Mouse (Mus musculus) midbrain, postnatal 0 days (tissue): Measurements from ENCODE around the gene Ttc7b. TPM values are rescaled to one million over a fixed set of nuclear protein-coding genes. Genes with fewer than 3 reads are reported as not detected.

Source experiments
- ATAC-seq: fragments of 200-750 bp; cut with Nextera tagmentation; 2 replicates; pipeline ENCODE4 v1.8.0; 2017; ENCODE audit warnings: moderate number of reproducible peaks, mild to moderate bottlenecking, moderate TSS enrichment, moderate library complexity; ENCODE audit not compliant: low FRiP score
- DNase-seq: peaks from one replicate; pipeline ENCODE4 v3.0.0-alpha.2; 2015; ENCODE audit warnings: low spot score
- H3K27ac ChIP-seq: fragments of 300-500 bp; sonication (generic); 2 replicates; pipeline ENCODE4 v1.5.1; 2014; ENCODE audit warnings: low read depth, mild to moderate bottlenecking, low read length, mixed read lengths
- H3K27me3 ChIP-seq: fragments of 300-500 bp; sonication (generic); 2 replicates; pipeline ENCODE4 v1.6.1; 2014; ENCODE audit warnings: low read length, control low read depth, mixed read lengths; ENCODE audit not compliant: insufficient read depth
- H3K36me3 ChIP-seq: fragments of 300-500 bp; sonication (generic); 2 replicates; pipeline ENCODE4 v1.6.1; 2014; ENCODE audit warnings: low read length, control low read depth, mixed read lengths; ENCODE audit not compliant: insufficient read depth
- H3K4me1 ChIP-seq: fragments of 300-500 bp; sonication (generic); 2 replicates; pipeline ENCODE4 v1.6.1; 2014; ENCODE audit warnings: mild to moderate bottlenecking, control low read depth, antibody characterized with exemption, low read length, mixed read lengths; ENCODE audit not compliant: insufficient read depth
- H3K4me2 ChIP-seq: fragments of 300-500 bp; sonication (generic); 2 replicates; pipeline ENCODE4 v1.6.1; 2014; ENCODE audit warnings: low read depth, mild to moderate bottlenecking, low read length, mixed read lengths; ENCODE audit not compliant: poor library complexity, severe bottlenecking
- H3K4me3 ChIP-seq: fragments of 300-500 bp; sonication (generic); 2 replicates; pipeline ENCODE4 v1.5.1; 2014; ENCODE audit warnings: low read depth, mild to moderate bottlenecking, low read length, moderate library complexity
- H3K9ac ChIP-seq: fragments of 300-500 bp; sonication (generic); replicated peaks from 2 replicates; pipeline ENCODE4 v1.6.1; 2014; ENCODE audit warnings: mild to moderate bottlenecking, low read length, moderate library complexity, mixed read lengths; ENCODE audit not compliant: poor library complexity, severe bottlenecking
- H3K9me3 ChIP-seq: fragments of 300-500 bp; sonication (generic); 2 replicates; pipeline ENCODE4 v1.6.1; 2016; ENCODE audit warnings: low read length, control low read depth
- CTCF ChIP-seq: IDR thresholded peaks from 2 replicates; pipeline ENCODE4 v1.5.1; 2016; ENCODE audit warnings: antibody characterized with exemption, mild to moderate bottlenecking
- WGBS: fragments of 180-500 bp; shearing (Covaris S2); extraction: QIAGEN DNeasy Blood & Tissue Kit; methylation state at CpG from one replicate; pipeline ENCODE4 v1.1.7; 2014; 5-methylcytosine and 5-hydroxymethylcytosine counted together
- polyA plus RNA-seq: library from polyadenylated mRNA; unstranded; fragments of >200 nt; fragmentation: Nextera tagmentation; extraction: Ambion mirVana; gene quantifications from 2 replicates; pipeline ENCODE4 v1.2.1, GENCODE M21; 2015
- total RNA-seq: library from RNA; depleted of rRNA; stranded (reverse); fragments of >200 nt; gene quantifications from 2 replicates; pipeline ENCODE4 v1.2.3, GENCODE M21; 2014

Gene Ttc7b
- total and polyA plus RNA-seq, 2 experiments from 2014 or later = 8.7 to 38.9 TPM

GRCm38 (mm10) chr12:100269967-100270662 is 250.5 kb downstream of the Ttc7b start:
- ATAC-seq (no peak), DNase-seq (no peak)
- TF ChIP-seq CTCF = no peak
- Histone ChIP-seq H3K36me3 (no peaks in the 10 kb centered on the region), H3K4me1 (peaks cover 19% of the 10 kb centered on the region), H3K9me3 (no peaks in the 10 kb centered on the region), H3K27ac (no peak overlapping the region), H3K9ac (no peak overlapping the region), H3K4me2 (no peak overlapping the region), H3K27me3 (no peaks in the 10 kb centered on the region), H3K4me3 (no peak overlapping the region)
- 86% methylated on average over 9 of the region's 9 CpGs for WGBS

GRCm38 (mm10) chr12:100268011-100268410 is 252.6 kb downstream of the Ttc7b start:
- WGBS = 18% methylated on average over 6 of the region's 6 CpGs
- DNase-seq (peak; percentile 62), ATAC-seq (no peak)
- no peaks in the 10 kb centered on the region for H3K9me3 ChIP-seq
- H3K27ac ChIP-seq = no peak overlapping the region
- peaks cover 23% of the 10 kb centered on the region for H3K4me1 ChIP-seq
- H3K4me3 ChIP-seq = no peak overlapping the region
- TF ChIP-seq CTCF = no peak
- H3K27me3 ChIP-seq = no peaks in the 10 kb centered on the region
- H3K36me3 ChIP-seq = no peaks in the 10 kb centered on the region
- H3K4me2 ChIP-seq = no peak overlapping the region
- H3K9ac ChIP-seq = no peak overlapping the region

GRCm38 (mm10) chr12:100265546-100266309 is 254.9 kb downstream of the Ttc7b start:
- Histone ChIP-seq H3K36me3 (no peaks in the 10 kb centered on the region), H3K9ac (no peak overlapping the region), H3K4me2 (no peak overlapping the region), H3K27ac (peak overlapping the region; percentile 74), H3K4me3 (no peak overlapping the region), H3K27me3 (no peaks in the 10 kb centered on the region), H3K9me3 (no peaks in the 10 kb centered on the region), H3K4me1 (peaks cover 24% of the 10 kb centered on the region)
- DNase-seq (peak; percentile 91), ATAC-seq (peak; percentile 85)
- peak; percentile 39; the same call in 1 of the 2 replicates for TF ChIP-seq CTCF
- WGBS = 28% methylated on average over 9 of the region's 9 CpGs

GRCm38 (mm10) chr12:100264941-100265340 is 255.7 kb downstream of the Ttc7b start:
- Histone ChIP-seq H3K4me3 (no peak overlapping the region), H3K4me2 (no peak overlapping the region), H3K36me3 (no peaks in the 10 kb centered on the region), H3K9me3 (no peaks in the 10 kb centered on the region), H3K27ac (peak overlapping the region; percentile 74), H3K4me1 (peaks cover 24% of the 10 kb centered on the region), H3K9ac (no peak overlapping the region), H3K27me3 (no peaks in the 10 kb centered on the region)
- TF ChIP-seq CTCF = no peak
- DNase-seq (no peak), ATAC-seq (no peak)
- 73% methylated on average over 4 of the region's 4 CpGs for WGBS

- Histone ChIP-seq H3K27me3 (no peaks in the 10 kb centered on the region), H3K4me3 (no peak overlapping the region), H3K9ac (no peak overlapping the region), H3K4me2 (no peak overlapping the region), H3K9me3 (no peaks in the 10 kb centered on the region), H3K27ac (no peak overlapping the region), H3K4me1 (peaks cover 24% of the 10 kb centered on the region), H3K36me3 (no peaks in the 10 kb centered on the region)
- ATAC-seq (no peak), DNase-seq (no peak)
- 59% methylated on average over 6 of the region's 6 CpGs for WGBS
- no peak for TF ChIP-seq CTCF
Measured at GRCm38 (mm10) chr12:100262846-100263245, 257.8 kb downstream of the Ttc7b start.

GRCm38 (mm10) chr12:100261761-100262160 is 258.9 kb downstream of the Ttc7b start:
- Histone ChIP-seq H3K27ac (no peak overlapping the region; the same call in 1 of the 2 replicates), H3K27me3 (no peaks in the 10 kb centered on the region), H3K9ac (no peak overlapping the region), H3K9me3 (no peaks in the 10 kb centered on the region), H3K4me3 (no peak overlapping the region), H3K4me1 (peaks cover 18% of the 10 kb centered on the region), H3K36me3 (no peaks in the 10 kb centered on the region), H3K4me2 (no peak overlapping the region)
- no peak for ATAC-seq
- WGBS = 83% methylated on average over 6 of the region's 6 CpGs
- DNase-seq = no peak
- no peak for TF ChIP-seq CTCF
